Mouse (Mus musculus) cerebellum, adult 2 months (tissue): Measurements from ENCODE around the gene Ufc1.

Experiments used
- CTCF ChIP-seq: fragments of 200-500 bp; IDR thresholded peaks from 2 replicates; pipeline ENCODE4 v1.5.1; 2011; ENCODE audit warnings: low read depth, mild to moderate bottlenecking, control low read depth, low read length, moderate library complexity, borderline replicate concordance; ENCODE audit not compliant: insufficient read depth
- POLR2A ChIP-seq: fragments of 200-500 bp; IDR thresholded peaks from 2 replicates; pipeline ENCODE4 v1.6.1; 2011; ENCODE audit warnings: low read length, control low read depth, borderline replicate concordance; ENCODE audit not compliant: insufficient read depth

- no peak for TF ChIP-seq POLR2A
- no peak for TF ChIP-seq CTCF
These were observed 28.7 kb downstream of the Ufc1 start for GRCm38 (mm10) chr1:171265971-171266744.
